Mouse (Mus musculus) intestine, embryonic 15.5 days (tissue): ENCODE data around the gene Odc1. TPM values are rescaled to one million over a fixed set of nuclear protein-coding genes. Genes with fewer than 3 reads are reported as not detected.
"Not testable (repeated sequence)": the region's sequence is repeated elsewhere in the genome, so short reads cannot be mapped to it uniquely, and the experiment has no call there.

Experiments used
- ATAC-seq: fragments of 200-750 bp; cut with Nextera tagmentation; 2 replicates; pipeline ENCODE4 v1.8.0; 2017; ENCODE audit warnings: moderate TSS enrichment, moderate library complexity
- H3K27ac ChIP-seq: fragments of 300-500 bp; sonication (generic); 2 replicates; pipeline ENCODE4 v1.5.1; 2015; ENCODE audit warnings: mild to moderate bottlenecking, inconsistent platforms
- H3K27me3 ChIP-seq: fragments of 300-500 bp; sonication (generic); replicated peaks from 2 replicates; pipeline ENCODE4 v1.6.1; 2015; ENCODE audit warnings: inconsistent platforms
- H3K36me3 ChIP-seq: fragments of 300-500 bp; sonication (generic); 2 replicates; pipeline ENCODE4 v1.6.1; 2015; ENCODE audit warnings: inconsistent platforms
- H3K4me1 ChIP-seq: fragments of 300-500 bp; sonication (generic); replicated peaks from 2 replicates; pipeline ENCODE4 v1.6.1; 2015; ENCODE audit warnings: inconsistent platforms
- H3K4me2 ChIP-seq: fragments of 300-500 bp; sonication (generic); replicated peaks from 2 replicates; pipeline ENCODE4 v1.6.1; 2015; ENCODE audit warnings: mild to moderate bottlenecking, inconsistent platforms
- H3K4me3 ChIP-seq: fragments of 300-500 bp; sonication (generic); replicated peaks from 2 replicates; pipeline ENCODE4 v1.5.1; 2015; ENCODE audit warnings: inconsistent platforms
- H3K9ac ChIP-seq: fragments of 300-500 bp; sonication (generic); 2 replicates; pipeline ENCODE4 v1.6.1; 2015; ENCODE audit warnings: inconsistent platforms
- H3K9me3 ChIP-seq: fragments of 300-500 bp; sonication (generic); 2 replicates; pipeline ENCODE4 v1.6.1; 2016; ENCODE audit warnings: inconsistent platforms
- WGBS: fragments of 180-500 bp; shearing (Covaris S2); methylation state at CpG from one replicate; pipeline ENCODE4 v1.1.7; 2015; 5-methylcytosine and 5-hydroxymethylcytosine counted together
- polyA plus RNA-seq: library from polyadenylated mRNA; unstranded; fragments of >200 nt; fragmentation: Nextera tagmentation; extraction: Ambion mirVana; gene quantifications from 2 replicates; pipeline ENCODE4 v1.2.1, GENCODE M21; 2015

Gene Odc1
- polyA plus RNA-seq, 1 experiment from 2014 or later = 203 TPM

DNA sequence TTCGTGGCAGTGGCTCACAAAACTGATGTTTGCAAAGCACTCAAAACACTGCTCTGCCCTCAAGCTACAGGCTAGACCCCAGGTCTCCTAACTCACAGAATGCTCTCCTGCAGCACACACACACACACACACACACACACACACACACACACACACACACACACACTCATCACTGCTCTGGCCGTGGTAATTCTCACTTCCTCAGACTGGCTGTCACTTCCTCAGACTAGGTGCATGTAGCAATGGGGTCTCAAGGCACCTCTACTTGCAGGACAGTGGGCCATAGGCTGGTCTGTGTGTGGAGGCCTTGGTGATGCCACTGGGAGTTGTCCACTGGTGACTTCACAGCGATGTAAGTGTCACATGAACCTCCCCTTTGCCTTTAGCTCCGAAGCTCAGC is 13.8 kb upstream of the Odc1 start:
- Histone ChIP-seq H3K4me2 (no peak overlapping the region), H3K9me3 (no peaks in the 10 kb centered on the region), H3K9ac (no peak overlapping the region), H3K4me1 (no peaks in the 10 kb centered on the region), H3K4me3 (no peak overlapping the region), H3K27me3 (no peaks in the 10 kb centered on the region), H3K27ac (no peak overlapping the region), H3K36me3 (no peaks in the 10 kb centered on the region)
- 72% methylated on average over 4 of the region's 4 CpGs for WGBS
- ATAC-seq = no peak

- ATAC-seq = no peak
These were observed 8.4 kb upstream of the Odc1 start for GRCm38 (mm10) chr12:17536222-17536621.

DNA sequence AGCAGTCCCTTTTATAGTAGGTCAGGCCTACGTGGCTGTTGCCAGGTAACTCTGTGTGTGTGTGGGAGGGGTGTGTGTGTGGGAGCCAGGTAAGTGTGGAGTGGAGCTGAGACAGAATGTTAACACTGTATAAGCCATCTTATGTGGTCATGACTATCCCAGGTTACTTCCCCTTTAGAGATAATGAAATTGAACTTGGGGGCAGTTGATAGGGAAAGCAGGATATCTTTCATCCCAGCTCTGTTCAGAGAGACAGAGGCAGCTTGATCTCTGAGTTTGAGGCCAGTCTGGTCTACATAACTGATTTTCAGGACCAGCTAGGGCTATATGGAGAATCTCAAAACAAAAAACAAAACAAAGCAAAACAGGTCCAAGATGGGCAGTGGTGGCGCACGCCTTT is 7.4 kb upstream of the Odc1 start:
- 76% methylated on average over 3 of the region's 3 CpGs for WGBS
- no peaks in the 10 kb centered on the region for H3K4me1 ChIP-seq
- H3K27ac ChIP-seq = no peak overlapping the region
- no peak overlapping the region for H3K4me3 ChIP-seq
- no peaks in the 10 kb centered on the region for H3K36me3 ChIP-seq
- no peak overlapping the region for H3K9ac ChIP-seq
- no peaks in the 10 kb centered on the region for H3K9me3 ChIP-seq
- peak; percentile 30; the same call in 1 of the 2 replicates for ATAC-seq
- H3K4me2 ChIP-seq = no peak overlapping the region
- no peaks in the 10 kb centered on the region for H3K27me3 ChIP-seq

More at GRCm38 (mm10) chr12:17536222-17536621, 8.4 kb upstream of the Odc1 start:
- Histone ChIP-seq H3K4me1 (no peaks in the 10 kb centered on the region), H3K27ac (no peak overlapping the region), H3K36me3 (no peaks in the 10 kb centered on the region), H3K9me3 (no peaks in the 10 kb centered on the region), H3K4me3 (no peak overlapping the region), H3K9ac (no peak overlapping the region), H3K4me2 (no peak overlapping the region), H3K27me3 (no peaks in the 10 kb centered on the region)
- WGBS = 90% methylated on average over 3 of the region's 3 CpGs

GRCm38 (mm10) chr12:17538087-17538486 is 6.5 kb upstream of the Odc1 start:
- WGBS = 73% methylated on average over 3 of the region's 3 CpGs
- H3K9ac ChIP-seq = no peak overlapping the region
- no peaks in the 10 kb centered on the region for H3K36me3 ChIP-seq
- H3K4me3 ChIP-seq = no peak overlapping the region
- no peaks in the 10 kb centered on the region for H3K27me3 ChIP-seq
- no peak overlapping the region for H3K27ac ChIP-seq
- no peaks in the 10 kb centered on the region for H3K4me1 ChIP-seq
- no peak overlapping the region for H3K4me2 ChIP-seq
- H3K9me3 ChIP-seq = no peaks in the 10 kb centered on the region
- ATAC-seq = peak; percentile 91

DNA sequence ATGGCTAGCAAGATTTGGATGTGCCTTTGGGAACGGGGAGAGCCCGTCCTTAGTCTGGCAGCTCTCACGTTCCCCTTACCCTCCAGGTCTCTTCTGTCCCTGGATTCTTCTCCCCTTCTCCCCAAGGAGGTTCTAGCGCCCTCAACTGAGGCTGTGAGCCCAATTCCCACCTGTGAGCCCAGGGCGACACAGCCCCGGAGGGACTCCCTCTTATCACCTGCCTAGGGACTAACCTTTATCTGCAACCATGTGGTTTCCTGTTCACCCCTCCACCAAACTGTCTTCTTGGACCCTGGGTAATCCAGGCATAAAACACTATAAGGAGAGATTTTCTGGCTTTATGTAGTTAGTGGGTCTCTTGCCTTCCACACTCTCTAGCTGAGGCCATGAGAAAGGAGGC is 5.6 kb upstream of the Odc1 start:
- Histone ChIP-seq H3K4me1 (no peaks in the 10 kb centered on the region), H3K36me3 (no peaks in the 10 kb centered on the region), H3K9me3 (no peaks in the 10 kb centered on the region), H3K27me3 (no peaks in the 10 kb centered on the region), H3K4me3 (no peak overlapping the region), H3K27ac (no peak overlapping the region), H3K9ac (no peak overlapping the region), H3K4me2 (no peak overlapping the region)
- ATAC-seq = 0 out of 2 replicates have a peak, but pooled peaks have one; percentile 29
- WGBS = 62% methylated on average over 6 of the region's 6 CpGs

GRCm38 (mm10) chr12:17540040-17540552 is 4.5 kb upstream of the Odc1 start:
- no peak overlapping the region for H3K4me3 ChIP-seq
- no peaks in the 10 kb centered on the region for H3K9me3 ChIP-seq
- H3K4me1 ChIP-seq = no peaks in the 10 kb centered on the region
- H3K36me3 ChIP-seq = no peaks in the 10 kb centered on the region
- H3K27ac ChIP-seq = no peak overlapping the region
- no peaks in the 10 kb centered on the region for H3K27me3 ChIP-seq
- H3K9ac ChIP-seq = no peak overlapping the region
- ATAC-seq = no peak
- H3K4me2 ChIP-seq = no peak overlapping the region
- WGBS = 79% methylated on average over 6 of the region's 6 CpGs

- peaks cover 12% of the 10 kb centered on the region; the same call in 1 of the 2 replicates for H3K36me3 ChIP-seq
- peak overlapping the region; percentile 79 for H3K9ac ChIP-seq
- H3K4me1 ChIP-seq = peaks cover 5% of the 10 kb centered on the region; the same call in 1 of the 2 replicates
- peak overlapping the region; percentile 72 for H3K4me3 ChIP-seq
- no peaks in the 10 kb centered on the region for H3K27me3 ChIP-seq
- under 1% methylated on average over 40 of the region's 40 CpGs for WGBS
- peak; percentile 74 for ATAC-seq
- peak overlapping the region; percentile 83 for H3K27ac ChIP-seq
- peak overlapping the region; percentile 70 for H3K4me2 ChIP-seq
- no peaks in the 10 kb centered on the region for H3K9me3 ChIP-seq
These were observed 545 bp downstream of the Odc1 start for GRCm38 (mm10) chr12:17545107-17545571.

DNA sequence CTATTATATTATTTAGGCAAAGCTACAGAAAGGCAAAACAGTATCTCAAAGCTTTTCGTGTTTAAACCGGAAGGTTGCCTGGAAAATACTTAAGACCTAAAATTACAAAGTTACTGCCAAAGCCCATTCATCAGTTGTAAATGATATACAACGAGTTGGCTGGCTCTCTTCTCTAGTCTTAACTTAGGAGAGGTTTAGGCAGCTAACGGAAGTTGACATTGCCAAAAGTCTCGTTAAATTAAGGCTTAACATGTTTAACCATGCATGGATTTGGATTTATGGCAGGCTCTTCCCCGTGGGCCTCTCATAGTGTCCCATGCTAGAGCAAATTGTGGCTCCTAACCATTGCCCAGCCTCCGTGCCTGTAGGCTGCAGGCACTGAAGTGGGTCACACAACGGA is 1.3 kb downstream of the Odc1 start:
- no peak for ATAC-seq

DNA sequence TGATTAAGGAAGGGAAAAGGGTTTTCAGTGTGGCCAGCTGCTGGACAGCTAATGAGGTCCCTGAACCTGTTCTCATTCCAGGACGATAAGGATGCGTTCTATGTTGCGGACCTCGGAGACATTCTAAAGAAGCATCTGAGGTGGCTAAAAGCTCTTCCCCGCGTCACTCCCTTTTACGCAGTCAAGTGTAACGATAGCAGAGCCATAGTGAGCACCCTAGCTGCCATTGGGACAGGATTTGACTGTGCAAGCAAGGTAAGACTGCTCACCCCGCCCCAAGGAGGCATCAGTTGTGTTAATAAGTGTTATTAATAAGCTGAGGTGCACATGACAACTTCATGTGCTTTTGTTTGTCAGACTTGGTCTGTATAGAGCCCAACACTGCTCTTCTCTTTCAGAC is 3.0 kb downstream of the Odc1 start:
- H3K4me3 ChIP-seq, H3K27me3 ChIP-seq, H3K4me1 ChIP-seq, H3K9me3 ChIP-seq, H3K9ac ChIP-seq, ATAC-seq, H3K27ac ChIP-seq: not testable (repeated sequence)
- WGBS = 93% methylated on average over 9 of the region's 9 CpGs
- peaks cover 12% of the 10 kb centered on the region; the same call in 1 of the 2 replicates for H3K36me3 ChIP-seq
- peak overlapping the region; percentile 70; the same call in 1 of the 2 replicates for H3K4me2 ChIP-seq

More for the DNA sequence above, 1.3 kb downstream of the Odc1 start:
- Histone ChIP-seq H3K27ac (no peak overlapping the region), H3K27me3 (no peaks in the 10 kb centered on the region), H3K36me3 (peaks cover 12% of the 10 kb centered on the region; the same call in 1 of the 2 replicates), H3K9ac (peak overlapping the region; percentile 79), H3K4me2 (peak overlapping the region; percentile 70), H3K4me1 (peaks cover 5% of the 10 kb centered on the region; the same call in 1 of the 2 replicates), H3K4me3 (peak overlapping the region; percentile 72), H3K9me3 (no peaks in the 10 kb centered on the region)
- 3% methylated on average over 8 of the region's 8 CpGs for WGBS

DNA sequence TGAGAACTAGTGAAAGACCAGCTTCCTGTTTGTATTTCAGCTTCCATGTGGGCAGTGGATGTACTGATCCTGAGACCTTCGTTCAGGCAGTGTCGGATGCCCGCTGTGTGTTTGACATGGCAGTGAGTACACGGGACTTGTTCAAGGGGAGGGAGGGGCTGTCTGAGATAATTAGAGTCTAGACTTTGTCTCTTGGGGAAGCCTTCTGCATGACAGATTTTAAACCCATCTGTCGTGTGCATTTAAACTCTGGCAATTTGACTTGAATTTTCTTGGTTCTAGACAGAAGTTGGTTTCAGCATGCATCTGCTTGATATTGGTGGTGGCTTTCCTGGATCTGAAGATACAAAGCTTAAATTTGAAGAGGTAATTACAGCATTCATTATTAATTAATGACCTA is 3.9 kb downstream of the Odc1 start:
- Histone ChIP-seq H3K4me1 (peaks cover 5% of the 10 kb centered on the region; the same call in 1 of the 2 replicates), H3K27ac (no peak overlapping the region), H3K9me3 (no peaks in the 10 kb centered on the region), H3K9ac (no peak overlapping the region), H3K27me3 (no peaks in the 10 kb centered on the region), H3K36me3 (peaks cover 12% of the 10 kb centered on the region; the same call in 1 of the 2 replicates), H3K4me3 (no peak overlapping the region), H3K4me2 (no peak overlapping the region)
- 71% methylated on average over 5 of the region's 5 CpGs for WGBS
- ATAC-seq = no peak

DNA sequence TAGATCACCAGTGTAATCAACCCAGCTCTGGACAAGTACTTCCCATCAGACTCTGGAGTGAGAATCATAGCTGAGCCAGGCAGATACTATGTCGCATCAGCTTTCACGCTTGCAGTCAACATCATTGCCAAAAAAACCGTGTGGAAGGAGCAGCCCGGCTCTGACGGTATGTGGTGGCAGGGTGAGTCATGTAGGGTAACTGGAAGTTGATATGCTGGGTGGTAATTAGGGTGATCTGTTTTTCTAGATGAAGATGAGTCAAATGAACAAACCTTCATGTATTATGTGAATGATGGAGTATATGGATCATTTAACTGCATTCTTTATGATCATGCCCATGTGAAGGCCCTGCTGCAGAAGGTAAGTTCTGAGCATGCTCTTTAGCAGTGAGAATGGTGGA is 4.8 kb downstream of the Odc1 start:
- H3K9me3 ChIP-seq, H3K27ac ChIP-seq, ATAC-seq, H3K4me2 ChIP-seq, H3K4me1 ChIP-seq, H3K9ac ChIP-seq, H3K27me3 ChIP-seq, H3K4me3 ChIP-seq: not testable (repeated sequence)
- peaks cover 12% of the 10 kb centered on the region; the same call in 1 of the 2 replicates for H3K36me3 ChIP-seq
- 82% methylated on average over 5 of the region's 5 CpGs for WGBS

GRCm38 (mm10) chr12:17551208-17551995 is 6.8 kb downstream of the Odc1 start:
- peak; percentile 26; the same call in 1 of the 2 replicates for ATAC-seq
- no peak overlapping the region for H3K4me2 ChIP-seq
- no peaks in the 10 kb centered on the region for H3K4me1 ChIP-seq
- no peak overlapping the region for H3K27ac ChIP-seq
- no peak overlapping the region for H3K9ac ChIP-seq
- no peaks in the 10 kb centered on the region for H3K9me3 ChIP-seq
- no peaks in the 10 kb centered on the region for H3K27me3 ChIP-seq
- H3K4me3 ChIP-seq = no peak overlapping the region
- peaks cover 12% of the 10 kb centered on the region; the same call in 1 of the 2 replicates for H3K36me3 ChIP-seq
- WGBS = 58% methylated on average over 3 of the region's 3 CpGs
